Mouse (Mus musculus): ENCODE measurements around the gene Chn1. TPM values are rescaled to one million over a fixed set of nuclear protein-coding genes. Genes with fewer than 3 reads are reported as not detected.

The Chn1 gene
- total and polyA plus RNA-seq, 3 experiments, result 4.2 to 17.0 (median 9.9) TPM

DNA sequence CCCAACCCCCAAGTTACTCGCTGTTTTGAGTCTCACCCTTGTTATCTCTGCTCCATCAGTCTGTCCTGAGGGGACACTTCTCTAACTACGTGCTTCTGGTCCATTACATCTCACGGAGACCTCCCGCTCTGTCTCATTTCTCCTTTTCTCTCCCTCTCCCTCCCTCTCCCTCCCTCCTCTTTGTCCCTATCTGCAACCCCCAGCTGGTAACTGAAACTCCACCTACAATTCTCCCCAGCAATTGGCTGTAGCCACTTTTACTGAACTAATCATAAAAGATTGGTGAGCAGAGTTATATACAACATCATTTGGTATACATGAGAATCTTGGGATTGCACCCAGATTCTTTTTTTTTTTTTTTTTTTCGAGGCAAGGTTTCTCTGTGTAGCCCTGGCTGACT lies 16.1 kb downstream of the Chn1 start:
- Histone ChIP-seq H3K36me3 (replicated peaks in 1 of 2; ENCODE audit: control insufficient read depth in 1 of 2, insufficient read depth in 1 of 2, low read length in 1 of 2) (no peaks in the 10 kb centered on the region), H3K4me2 (ENCODE audit: insufficient read depth, low read depth, poor library complexity, severe bottlenecking) (no peak overlapping the region), H3K79me2 (replicated peaks; ENCODE audit: control insufficient read depth, extremely low read depth, insufficient read depth, poor library complexity, severe bottlenecking) (no peaks in the 10 kb centered on the region), H3K27me3 (replicated peaks) (no peaks in the 10 kb centered on the region), H3K27ac (ENCODE audit: insufficient read depth, low read depth) (no peak overlapping the region), H3K9ac (ENCODE audit: insufficient read depth, low read depth) (no peak overlapping the region), H3K9me3 (replicated peaks; ENCODE audit: low read length) (no peaks in the 10 kb centered on the region), H3K4me3 (replicated peaks in 1 of 3; ENCODE audit: low read depth in 2 of 3, low read length in 2 of 3, poor library complexity in 1 of 3) (no peak overlapping the region), H3K4me1 (ENCODE audit: control insufficient read depth in 1 of 2, insufficient read depth in 2 of 2) (no peaks in the 10 kb centered on the region)
- no peak for DNase-seq (ENCODE audit: extremely low read depth)
- no peak for TF ChIP-seq POLR2A (IDR thresholded peaks at IDR 0.05; ENCODE audit: low read depth, low read length)
- TF ChIP-seq POLR2AphosphoS2 (IDR thresholded peaks at IDR 0.05; ENCODE audit: low read depth, low read length), result no peak
- TF ChIP-seq MEF2A (IDR thresholded peaks at IDR 0.05; ENCODE audit: borderline replicate concordance, low read depth, low read length), result no peak
- TF ChIP-seq TBP (conservative IDR thresholded peaks at IDR 0.05; ENCODE audit: low read depth, low read length), result no peak
- no peak for TF ChIP-seq MXI1 (IDR thresholded peaks at IDR 0.05; ENCODE audit: low read depth, low read length)
- TF ChIP-seq USF2 (conservative IDR thresholded peaks at IDR 0.05; ENCODE audit: low read depth, low read length), result no peak
- TF ChIP-seq JUND (conservative IDR thresholded peaks at IDR 0.05; ENCODE audit: low read depth, low read length), result no peak
- no peak for TF ChIP-seq GABPA (IDR thresholded peaks at IDR 0.05; ENCODE audit: insufficient replicate concordance, low read depth, low read length)
- TF ChIP-seq RAD21 (IDR thresholded peaks at IDR 0.05; ENCODE audit: low read depth, low read length), result no peak
- TF ChIP-seq TCF12 (IDR thresholded peaks at IDR 0.05; ENCODE audit: low read depth, low read length), result no peak
- no peak for TF ChIP-seq IRF4 (IDR thresholded peaks at IDR 0.05; ENCODE audit: low read depth, low read length)
- TF ChIP-seq RCOR1 (conservative IDR thresholded peaks at IDR 0.05; ENCODE audit: low read depth, low read length), result no peak
- no peak for TF ChIP-seq EP300 (IDR thresholded peaks at IDR 0.05; ENCODE audit: low read length)
- no peak for TF ChIP-seq MAX (IDR thresholded peaks at IDR 0.05; ENCODE audit: low read length)
- TF ChIP-seq ZMIZ1 (IDR thresholded peaks at IDR 0.05; ENCODE audit: low read depth, low read length), result no peak
- dilution Hi-C loops (cut with MboI; ENCODE audit: extremely low pct_ligation_motif_present, extremely low pct_unique_long_range_greater_than_20kb, low sequenced_read_pairs), result no loop called here
- in situ Hi-C loops (cut with MboI; ENCODE audit: low pct_ligation_motif_present, low pct_unique_long_range_greater_than_20kb, low sequenced_read_pairs), result no loop called here

GRCm38 (mm10) chr2:73747297-73747696 lies 27.8 kb downstream of the Chn1 start:
- no peak overlapping the region for H3K27ac ChIP-seq (ENCODE audit: insufficient read depth, low read depth)
- TF ChIP-seq EP300 (IDR thresholded peaks at IDR 0.05; ENCODE audit: low read length) (no peak), SIN3A (IDR thresholded peaks at IDR 0.05; ENCODE audit: low read length) (no peak), ZMIZ1 (IDR thresholded peaks at IDR 0.05; ENCODE audit: low read depth, low read length) (no peak), TCF12 (IDR thresholded peaks at IDR 0.05; ENCODE audit: low read depth, low read length) (no peak), CTCF (conservative IDR thresholded peaks at IDR 0.05 in 1 of 2, IDR thresholded peaks at IDR 0.05 in 1 of 2; ENCODE audit: low read depth in 2 of 2, low read length in 2 of 2) (no peak), KAT2A (IDR thresholded peaks at IDR 0.05; ENCODE audit: insufficient replicate concordance, low read length) (no peak), POLR2A (IDR thresholded peaks at IDR 0.05; ENCODE audit: low read depth, low read length) (no peak), ETS1 (conservative IDR thresholded peaks at IDR 0.05; ENCODE audit: low read depth, low read length) (no peak), UBTF (IDR thresholded peaks at IDR 0.05; ENCODE audit: low read depth, low read length) (no peak)
- H3K36me3 ChIP-seq (replicated peaks in 1 of 2; ENCODE audit: control insufficient read depth in 1 of 2, insufficient read depth in 1 of 2, low read length in 1 of 2), result no peaks in the 10 kb centered on the region
- H3K9me3 ChIP-seq (replicated peaks; ENCODE audit: low read length), result no peaks in the 10 kb centered on the region
- no peaks in the 10 kb centered on the region for H3K79me2 ChIP-seq (replicated peaks; ENCODE audit: control insufficient read depth, extremely low read depth, insufficient read depth, poor library complexity, severe bottlenecking)
- no peaks in the 10 kb centered on the region for H3K27me3 ChIP-seq (replicated peaks)
- no peak overlapping the region for H3K4me3 ChIP-seq (replicated peaks in 1 of 3; ENCODE audit: low read depth in 2 of 3, low read length in 2 of 3, poor library complexity in 1 of 3)
- no peaks in the 10 kb centered on the region for H3K4me1 ChIP-seq (ENCODE audit: control insufficient read depth in 1 of 2, insufficient read depth in 2 of 2)
- dilution Hi-C loops (cut with MboI; ENCODE audit: extremely low pct_ligation_motif_present, extremely low pct_unique_long_range_greater_than_20kb, low sequenced_read_pairs), result no loop called here
- H3K9ac ChIP-seq (ENCODE audit: insufficient read depth, low read depth), result no peak overlapping the region
- no peak for DNase-seq (ENCODE audit: extremely low read depth)
- H3K4me2 ChIP-seq (ENCODE audit: insufficient read depth, low read depth, poor library complexity, severe bottlenecking), result no peak overlapping the region
- in situ Hi-C loops (cut with MboI; ENCODE audit: low pct_ligation_motif_present, low pct_unique_long_range_greater_than_20kb, low sequenced_read_pairs), result loop anchor here (5.0 kb wide), 1 partner anchor 165 kb away; the partner anchor contains the start of gene Chrna1
